Mouse (Mus musculus) midbrain, embryonic 16.5 days (tissue): ENCODE results near the gene Tgm3. TPM values are rescaled to one million over a fixed set of nuclear protein-coding genes. Genes with fewer than 3 reads are reported as not detected.

ENCODE experiments used
- ATAC-seq: fragments of 200-750 bp; cut with Nextera tagmentation; 2 replicates; pipeline ENCODE4 v1.8.0; 2017; ENCODE audit warnings: moderate TSS enrichment
- H3K27ac ChIP-seq: fragments of 300-500 bp; sonication (generic); 2 replicates; pipeline ENCODE4 v1.5.1; 2014; ENCODE audit warnings: mild to moderate bottlenecking, low read length, mixed read lengths
- H3K27me3 ChIP-seq: fragments of 300-500 bp; sonication (generic); 2 replicates; pipeline ENCODE4 v1.6.1; 2014; ENCODE audit warnings: low read depth, low read length, mixed read lengths; ENCODE audit not compliant: control insufficient read depth, insufficient read depth
- H3K36me3 ChIP-seq: fragments of 300-500 bp; sonication (generic); 2 replicates; pipeline ENCODE4 v1.6.1; 2014; ENCODE audit warnings: mild to moderate bottlenecking, low read length, moderate library complexity, mixed read lengths; ENCODE audit not compliant: control insufficient read depth, insufficient read depth
- H3K4me1 ChIP-seq: fragments of 300-500 bp; sonication (generic); 2 replicates; pipeline ENCODE4 v1.6.1; 2014; ENCODE audit warnings: mild to moderate bottlenecking, low read length, mixed read lengths; ENCODE audit not compliant: control insufficient read depth, insufficient read depth
- H3K4me2 ChIP-seq: fragments of 300-500 bp; sonication (generic); 2 replicates; pipeline ENCODE4 v1.6.1; 2014; ENCODE audit warnings: mild to moderate bottlenecking, low read length, mixed read lengths
- H3K4me3 ChIP-seq: fragments of 300-500 bp; sonication (generic); 2 replicates; pipeline ENCODE4 v1.5.1; 2014; ENCODE audit warnings: low read depth, mild to moderate bottlenecking, low read length, moderate library complexity, mixed read lengths
- H3K9ac ChIP-seq: fragments of 300-500 bp; sonication (generic); 2 replicates; pipeline ENCODE4 v1.6.1; 2014; ENCODE audit warnings: low read depth, low read length, mixed read lengths
- H3K9me3 ChIP-seq: fragments of 300-500 bp; sonication (generic); replicated peaks from 2 replicates; pipeline ENCODE4 v1.6.1; 2014; ENCODE audit warnings: mild to moderate bottlenecking, low read length, mixed read lengths; ENCODE audit not compliant: control insufficient read depth, poor library complexity, severe bottlenecking
- WGBS: fragments of 180-500 bp; shearing (Covaris S2); extraction: QIAGEN DNeasy Blood & Tissue Kit; methylation state at CpG from one replicate; pipeline ENCODE4 v1.1.7; 2014; 5-methylcytosine and 5-hydroxymethylcytosine counted together
- polyA plus RNA-seq: library from polyadenylated mRNA; unstranded; fragments of >200 nt; fragmentation: Nextera tagmentation; extraction: Ambion mirVana; gene quantifications from 2 replicates; pipeline ENCODE4 v1.2.1, GENCODE M21; 2015

Gene Tgm3
- polyA plus RNA-seq: not detected in 2 replicates

- no peak for ATAC-seq
Measured at GRCm38 (mm10) chr2:130012026-130012425, at the start of gene Tgm3. TSS of gene Tgm3 (plus strand) at chr2:130012349.

GRCm38 (mm10) chr2:129980608-129981007, 31.5 kb upstream of the Tgm3 start:
- Histone ChIP-seq H3K4me2 (no peak overlapping the region), H3K36me3 (no peaks in the 10 kb centered on the region), H3K4me1 (no peaks in the 10 kb centered on the region), H3K9me3 (no peaks in the 10 kb centered on the region), H3K4me3 (no peak overlapping the region), H3K27me3 (no peaks in the 10 kb centered on the region), H3K27ac (no peak overlapping the region), H3K9ac (no peak overlapping the region)
- WGBS: 96% methylated on average over 4 of the region's 4 CpGs
- no peak for ATAC-seq

More at GRCm38 (mm10) chr2:130012026-130012425, at the start of gene Tgm3:
- Histone ChIP-seq H3K4me1 (no peaks in the 10 kb centered on the region), H3K27ac (no peak within 1 kb of the TSS), H3K4me2 (no peak within 1 kb of the TSS), H3K9ac (no peak within 1 kb of the TSS), H3K4me3 (no peak within 1 kb of the TSS), H3K9me3 (no peaks in the 10 kb centered on the region), H3K27me3 (no peaks in the 10 kb centered on the region), H3K36me3 (no peaks in the 10 kb centered on the region)
- WGBS: 53% methylated on average over 7 of the region's 7 CpGs

GRCm38 (mm10) chr2:129987527-129988045, 24.6 kb upstream of the Tgm3 start:
- Histone ChIP-seq H3K27ac (no peak overlapping the region), H3K36me3 (no peaks in the 10 kb centered on the region), H3K4me1 (no peaks in the 10 kb centered on the region), H3K4me3 (no peak overlapping the region), H3K9ac (no peak overlapping the region), H3K4me2 (no peak overlapping the region), H3K9me3 (no peaks in the 10 kb centered on the region), H3K27me3 (no peaks in the 10 kb centered on the region)
- 78% methylated on average over 6 of the region's 6 CpGs for WGBS
- no peak for ATAC-seq

- Histone ChIP-seq H3K9me3 (no peaks in the 10 kb centered on the region), H3K36me3 (no peaks in the 10 kb centered on the region), H3K9ac (no peak overlapping the region), H3K4me1 (no peaks in the 10 kb centered on the region), H3K4me2 (no peak overlapping the region), H3K4me3 (no peak overlapping the region), H3K27me3 (no peaks in the 10 kb centered on the region), H3K27ac (no peak overlapping the region)
- 94% methylated on average over 2 of the region's 2 CpGs for WGBS
- no peak for ATAC-seq
Measured at GRCm38 (mm10) chr2:129989646-129990045, 22.5 kb upstream of the Tgm3 start.

- Histone ChIP-seq H3K9me3 (no peaks in the 10 kb centered on the region), H3K4me3 (no peak overlapping the region), H3K27me3 (no peaks in the 10 kb centered on the region), H3K4me1 (no peaks in the 10 kb centered on the region), H3K4me2 (no peak overlapping the region), H3K27ac (no peak overlapping the region), H3K9ac (no peak overlapping the region), H3K36me3 (no peaks in the 10 kb centered on the region)
- 77% methylated on average over 3 of the region's 3 CpGs for WGBS
- no peak for ATAC-seq
Measured at GRCm38 (mm10) chr2:129994468-129994867, 17.7 kb upstream of the Tgm3 start.

GRCm38 (mm10) chr2:129998476-129998875, 13.7 kb upstream of the Tgm3 start:
- WGBS: 70% methylated on average over 7 of the region's 7 CpGs
- no peaks in the 10 kb centered on the region for H3K36me3 ChIP-seq
- ATAC-seq: no peak

GRCm38 (mm10) chr2:129999296-129999695, 12.9 kb upstream of the Tgm3 start:
- no peak for ATAC-seq
- Histone ChIP-seq H3K9me3 (no peaks in the 10 kb centered on the region), H3K9ac (no peak overlapping the region), H3K4me2 (no peak overlapping the region), H3K27ac (no peak overlapping the region), H3K4me1 (no peaks in the 10 kb centered on the region), H3K27me3 (no peaks in the 10 kb centered on the region), H3K36me3 (no peaks in the 10 kb centered on the region), H3K4me3 (no peak overlapping the region)
- 83% methylated on average over 4 of the region's 4 CpGs for WGBS

More at GRCm38 (mm10) chr2:129998476-129998875, 13.7 kb upstream of the Tgm3 start:
- Histone ChIP-seq H3K9ac (no peak overlapping the region), H3K9me3 (no peaks in the 10 kb centered on the region), H3K4me2 (no peak overlapping the region), H3K4me3 (no peak overlapping the region), H3K27me3 (no peaks in the 10 kb centered on the region), H3K4me1 (no peaks in the 10 kb centered on the region), H3K27ac (no peak overlapping the region)

- no peak for ATAC-seq
- H3K4me2 ChIP-seq: no peak overlapping the region
- WGBS: 95% methylated on average over 3 of the region's 3 CpGs
- H3K27me3 ChIP-seq: no peaks in the 10 kb centered on the region
- no peak overlapping the region for H3K27ac ChIP-seq
- H3K9ac ChIP-seq: no peak overlapping the region
- H3K4me3 ChIP-seq: no peak overlapping the region
- H3K36me3 ChIP-seq: no peaks in the 10 kb centered on the region
- no peaks in the 10 kb centered on the region for H3K9me3 ChIP-seq
- H3K4me1 ChIP-seq: no peaks in the 10 kb centered on the region
Measured at GRCm38 (mm10) chr2:130000601-130001000, 11.5 kb upstream of the Tgm3 start.

- Histone ChIP-seq H3K4me2 (no peak overlapping the region), H3K4me1 (no peaks in the 10 kb centered on the region), H3K9ac (no peak overlapping the region), H3K27ac (no peak overlapping the region), H3K27me3 (no peaks in the 10 kb centered on the region), H3K36me3 (no peaks in the 10 kb centered on the region), H3K9me3 (no peaks in the 10 kb centered on the region), H3K4me3 (no peak overlapping the region)
- WGBS: 77% methylated on average over 4 of the region's 4 CpGs
- no peak for ATAC-seq
Measured at GRCm38 (mm10) chr2:130004046-130004445, 8.1 kb upstream of the Tgm3 start.
